Mouse (Mus musculus) thymus, postnatal 0 days (tissue): ENCODE data around the gene Fis1. TPM values are rescaled to one million over a fixed set of nuclear protein-coding genes. Genes with fewer than 3 reads are reported as not detected.

Experiments used
- microRNA counts: library from miRNA; unstranded; fragments of <30 nt; microRNA quantifications from one replicate; lab custom pipeline; 2015
- microRNA-seq: library from miRNA; unstranded; fragments of <30 nt; microRNA quantifications from one replicate; pipeline ENCODE4, GENCODE M21; 2016; ENCODE audit warnings: borderline number of aligned reads
- polyA plus RNA-seq: library from polyadenylated mRNA; unstranded; fragments of >200 nt; fragmentation: Nextera tagmentation; extraction: Ambion mirVana; gene quantifications from 2 replicates; pipeline ENCODE4 v1.2.1, GENCODE M21; 2015

Fis1 gene
- polyA plus RNA-seq, 1 experiment from 2014 or later = 298 TPM

MicroRNAs encoded within 50 kb of the gene (microRNA counts, 519-probe panel; counts per million panel counts)
- 473 counts per million, percentile 71 among the panel's probes with 10 or more counts for microRNA mmu-miR-702 (lab: Ali Mortazavi, UCI)

Small RNA genes within 50 kb of the gene (microRNA-seq; reads per million reads assigned to microRNA genes)
- 10.4 reads per million, percentile 17 among the genes with 10 or more reads in this experiment for gene Mir702

Other genes with a start within 250 kb of the Fis1 start
- gene Col26a1, start 70.1 kb upstream of the Fis1 start, polyA plus RNA-seq = 0.95 and 1.1 TPM in 2 replicates
- gene Ift22, start 45.1 kb upstream of the Fis1 start, polyA plus RNA-seq = 36.7 and 40.5 TPM in 2 replicates
- gene Cldn15, start 13.3 kb downstream of the Fis1 start, polyA plus RNA-seq = 1.2 and 2.2 TPM in 2 replicates
- 9.4 and 9.9 TPM in 2 replicates for gene Plod3, start 33.7 kb downstream of the Fis1 start, polyA plus RNA-seq
- 66.8 and 72.3 TPM in 2 replicates for gene Znhit1, start 34.7 kb downstream of the Fis1 start, polyA plus RNA-seq
- gene Vgf, start 73.1 kb downstream of the Fis1 start, polyA plus RNA-seq = 0.18 and 0.24 TPM in 2 replicates
- 135 and 145 TPM in 2 replicates for gene Ap1s1, start 92.9 kb downstream of the Fis1 start, polyA plus RNA-seq
- gene Serpine1, start 119.0 kb downstream of the Fis1 start, polyA plus RNA-seq = 0.05 and 0.12 TPM in 2 replicates
- 13.0 and 18.0 TPM in 2 replicates for gene Trim56, start 162.9 kb downstream of the Fis1 start, polyA plus RNA-seq
- 0.36 and 0.46 TPM in 2 replicates for gene Muc3, start 196.0 kb downstream of the Fis1 start, polyA plus RNA-seq